Mouse (Mus musculus) adrenal gland, adult (tissue): ENCODE measurements around the gene Incenp.
"Not testable (repeated sequence)": the region's sequence is repeated elsewhere in the genome, so short reads cannot be mapped to it uniquely, and the experiment has no call there.

Source experiments
- DNase-seq, 2 experiments: peaks; one replicate each; pipeline ENCODE4 v3.0.0; 2022 to 2023; ENCODE audit warnings: low spot score in 1 of 2; ENCODE audit not compliant: inconsistent age in 2 of 2

Gene Incenp

DNA sequence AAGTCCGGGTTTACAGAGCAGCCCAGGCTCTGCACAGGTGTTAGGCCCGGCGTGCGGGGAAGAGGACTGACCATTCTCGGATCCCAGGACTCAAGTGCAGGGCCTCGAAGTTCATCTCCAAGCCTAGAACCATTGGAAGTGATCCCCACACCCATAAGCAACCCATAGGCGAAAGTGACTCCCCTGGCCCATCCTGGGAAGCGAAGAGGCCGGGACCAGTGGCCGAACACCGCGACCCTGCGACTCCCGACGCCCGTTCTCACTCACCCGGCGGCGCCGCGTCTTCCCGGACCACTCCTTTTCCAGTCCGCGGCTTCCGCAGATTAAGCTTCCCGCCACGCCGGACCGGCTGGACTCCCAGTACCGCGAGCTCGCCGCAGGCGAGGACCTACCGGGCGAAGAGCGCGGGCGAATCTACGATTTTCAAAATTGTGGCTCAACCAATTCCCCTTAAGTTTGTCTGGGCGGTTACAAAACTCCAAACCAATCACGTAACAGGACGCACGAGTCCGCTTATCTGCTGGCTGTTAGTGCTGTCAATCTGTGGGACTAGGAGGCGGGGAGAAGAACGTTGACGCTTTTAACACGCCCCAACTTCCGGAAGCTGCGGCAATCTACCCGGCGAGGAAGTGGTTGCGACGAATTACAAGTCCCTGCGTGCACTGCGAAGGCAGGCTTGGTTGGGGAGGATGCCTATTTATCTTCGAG, at the start of gene Incenp:
TSS of gene Incenp (minus strand) at position 480 of the 708 bp plus-strand sequence.
- DNase-seq: peak; percentile 95 to 98

DNA sequence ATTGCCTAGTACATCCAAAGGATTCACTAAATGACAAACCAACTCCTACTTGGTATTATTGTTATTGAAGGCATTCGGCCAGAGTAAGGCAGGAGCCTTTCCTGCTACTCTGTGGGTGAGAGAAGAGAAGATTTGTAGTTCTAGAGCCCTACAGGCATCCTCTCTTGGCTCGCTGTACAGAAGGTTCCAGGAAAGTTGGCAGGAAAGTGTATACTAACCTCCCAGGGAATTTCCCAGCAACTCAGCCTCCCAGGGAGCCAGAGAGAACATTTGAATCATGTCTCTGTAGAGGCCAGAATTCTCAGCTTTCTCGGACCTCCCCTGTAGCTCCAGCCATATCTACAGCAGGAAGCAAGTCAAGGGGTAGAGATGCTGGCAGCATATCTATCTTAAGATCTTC, 47.6 kb upstream of the Incenp start:
- DNase-seq: peak; percentile 59 to 72

DNA sequence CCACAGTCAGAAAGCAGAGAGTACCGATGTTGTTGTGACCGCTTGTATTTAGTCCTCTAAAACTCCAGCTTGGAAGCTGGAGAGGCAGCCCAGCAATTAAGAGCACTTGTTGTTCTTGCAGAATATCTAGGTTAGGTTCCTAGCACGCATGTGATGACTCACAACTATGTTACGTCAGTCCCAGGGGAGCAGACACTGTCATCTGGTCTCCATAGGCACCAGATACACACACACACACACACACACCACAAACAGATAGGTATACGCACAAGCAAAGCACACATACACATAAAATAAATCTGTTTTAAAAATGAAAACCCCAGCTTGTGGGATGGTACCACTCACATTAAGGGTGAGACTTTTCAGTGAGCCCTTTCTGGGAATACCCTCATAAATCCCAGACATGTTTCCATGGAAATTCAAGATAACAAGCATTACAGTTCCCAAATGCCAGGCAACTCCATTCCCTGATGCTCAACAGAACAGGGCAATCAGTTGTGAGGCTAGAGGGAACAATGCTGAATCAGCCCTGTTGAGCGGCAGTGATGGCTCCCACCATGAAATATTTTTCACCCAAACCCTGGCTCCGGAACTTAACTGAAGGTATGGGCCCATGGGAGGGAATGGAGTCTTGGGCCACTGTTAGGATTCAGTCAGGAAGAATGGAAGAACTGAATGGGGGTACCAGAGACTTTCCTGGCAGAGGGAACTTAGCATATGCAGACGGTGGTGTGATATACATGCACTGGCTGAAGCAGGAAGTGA, 46.6 kb upstream of the Incenp start:
- peak; percentile 65 to 76 for DNase-seq

DNA sequence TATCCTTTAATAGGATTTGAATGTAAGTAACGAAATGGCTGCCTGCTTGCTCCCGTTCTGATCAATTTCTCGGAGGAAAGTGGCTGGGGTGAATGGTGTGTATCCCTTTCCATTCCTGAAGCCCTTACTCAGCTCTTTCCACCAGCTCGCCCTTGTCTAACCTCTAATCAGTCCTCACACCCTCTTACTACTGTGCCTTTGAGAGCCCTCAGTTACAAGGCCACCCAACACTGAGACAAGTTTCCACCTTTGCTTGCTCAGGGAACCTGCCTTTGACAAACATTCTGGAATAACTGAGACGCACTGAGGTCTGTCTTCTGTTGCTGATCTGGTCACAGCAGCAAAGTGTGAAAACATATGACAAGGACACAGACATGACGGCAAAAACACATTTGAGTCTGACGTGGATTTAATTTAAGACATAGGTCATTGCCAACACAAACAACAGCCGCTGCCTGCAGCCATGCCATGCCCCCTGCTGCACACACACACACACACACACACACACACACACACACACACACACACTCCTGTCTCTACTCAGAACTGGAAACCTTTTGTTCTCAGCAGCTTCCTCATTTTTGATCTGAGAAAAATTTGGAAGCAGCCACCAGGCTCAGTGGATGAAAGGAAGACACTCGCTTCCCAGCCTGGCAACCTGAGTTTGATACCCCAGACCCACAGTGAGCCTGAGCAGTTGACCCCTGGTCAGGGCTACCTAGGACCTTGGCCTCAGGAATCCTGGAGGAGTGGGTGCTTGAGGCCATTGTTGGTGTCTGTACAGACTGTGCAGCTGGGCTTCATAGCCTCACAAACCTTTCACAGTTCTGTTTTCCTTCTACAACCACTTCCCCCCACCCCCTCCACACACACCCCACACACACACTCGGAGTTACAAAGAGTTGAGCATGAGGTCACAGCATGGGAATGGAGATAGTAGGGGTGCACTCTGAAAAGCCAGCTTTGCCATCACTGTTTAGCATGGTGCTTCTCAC, 43.5 kb upstream of the Incenp start:
- peak in 1 of 2 experiments; percentile 69 for DNase-seq

DNA sequence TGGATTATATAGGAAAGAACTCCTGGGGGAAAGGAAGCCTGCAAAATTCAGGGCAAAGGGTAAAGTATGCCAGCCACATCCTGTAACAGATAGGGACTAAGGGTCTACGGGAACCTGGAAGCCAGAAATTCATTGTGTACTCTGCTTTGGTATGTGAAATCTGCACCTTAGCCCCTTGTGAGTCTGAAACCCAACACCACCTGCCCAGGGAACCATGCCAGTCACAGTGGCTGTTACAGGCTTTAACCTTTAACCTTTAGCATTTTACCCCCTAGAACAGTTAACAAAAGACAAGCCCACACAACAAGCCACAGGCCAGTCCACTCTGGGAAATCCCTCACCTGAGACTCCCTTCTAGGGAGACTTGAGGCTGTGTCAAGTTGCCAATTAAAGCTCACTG, 42.5 kb upstream of the Incenp start:
- DNase-seq: no peak

DNA sequence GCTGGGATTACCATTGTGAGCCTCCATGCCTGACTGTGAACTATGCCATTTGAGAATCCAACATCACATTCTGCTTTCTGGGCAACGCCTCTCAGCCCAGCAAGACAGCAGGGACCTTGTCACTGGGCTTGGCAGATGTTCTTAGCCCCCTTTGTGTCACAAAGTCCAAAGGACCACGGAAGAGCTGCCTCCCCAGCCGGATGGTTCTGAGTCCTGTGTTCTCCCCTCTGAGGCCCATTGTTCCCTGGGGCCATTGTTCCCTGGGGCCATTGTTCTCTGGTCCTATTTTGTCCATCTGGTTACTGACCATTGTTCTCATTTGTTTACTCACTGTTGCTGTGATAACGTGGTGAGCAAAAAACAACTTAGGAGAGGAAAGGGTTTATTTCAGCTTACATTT, 41.6 kb upstream of the Incenp start:
- DNase-seq: no peak

DNA sequence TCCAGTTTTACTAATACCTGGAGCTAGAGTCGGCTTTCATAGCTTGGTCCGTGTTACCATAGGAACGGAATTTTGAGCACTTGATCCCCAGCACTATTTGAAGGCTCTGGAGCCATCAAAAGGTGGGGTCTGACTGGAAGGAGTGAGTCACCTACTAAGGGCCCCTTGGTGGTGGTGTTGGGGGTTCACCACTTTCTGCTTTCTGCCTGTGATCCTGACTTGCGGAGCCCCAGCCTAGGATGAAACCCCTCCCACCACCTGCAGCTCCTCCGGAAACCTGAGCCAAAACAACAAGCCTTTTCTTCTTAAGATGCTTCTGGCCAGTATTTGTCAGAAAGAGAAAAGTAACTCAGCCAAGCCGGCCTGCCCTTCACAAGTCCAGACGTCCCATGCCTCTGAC, 40.5 kb upstream of the Incenp start:
- DNase-seq: no peak

DNA sequence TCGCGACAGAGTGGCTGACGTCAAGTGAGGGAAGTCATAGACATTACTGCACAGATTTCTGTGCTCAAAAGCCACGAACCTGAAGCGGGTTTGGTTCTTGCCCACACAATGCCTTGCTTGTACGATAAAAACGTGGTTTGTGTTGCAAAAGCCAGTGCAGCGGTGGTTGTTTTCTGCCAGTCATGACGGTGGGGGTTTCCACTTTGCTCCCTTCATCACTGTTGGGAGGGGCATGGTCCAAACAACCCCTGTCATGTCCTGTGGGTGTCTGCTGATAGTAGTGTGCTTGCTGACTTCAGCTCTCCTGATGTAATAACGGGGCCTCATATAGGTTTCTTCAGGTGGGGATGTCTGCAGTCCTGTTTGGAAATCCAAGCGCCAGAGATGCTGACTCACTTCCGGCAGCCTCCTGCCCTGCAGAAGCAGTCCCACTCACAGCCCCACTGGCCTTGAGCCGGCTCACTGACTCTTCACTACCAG, 39.5 kb upstream of the Incenp start:
- DNase-seq: peak; percentile 88 to 93

DNA sequence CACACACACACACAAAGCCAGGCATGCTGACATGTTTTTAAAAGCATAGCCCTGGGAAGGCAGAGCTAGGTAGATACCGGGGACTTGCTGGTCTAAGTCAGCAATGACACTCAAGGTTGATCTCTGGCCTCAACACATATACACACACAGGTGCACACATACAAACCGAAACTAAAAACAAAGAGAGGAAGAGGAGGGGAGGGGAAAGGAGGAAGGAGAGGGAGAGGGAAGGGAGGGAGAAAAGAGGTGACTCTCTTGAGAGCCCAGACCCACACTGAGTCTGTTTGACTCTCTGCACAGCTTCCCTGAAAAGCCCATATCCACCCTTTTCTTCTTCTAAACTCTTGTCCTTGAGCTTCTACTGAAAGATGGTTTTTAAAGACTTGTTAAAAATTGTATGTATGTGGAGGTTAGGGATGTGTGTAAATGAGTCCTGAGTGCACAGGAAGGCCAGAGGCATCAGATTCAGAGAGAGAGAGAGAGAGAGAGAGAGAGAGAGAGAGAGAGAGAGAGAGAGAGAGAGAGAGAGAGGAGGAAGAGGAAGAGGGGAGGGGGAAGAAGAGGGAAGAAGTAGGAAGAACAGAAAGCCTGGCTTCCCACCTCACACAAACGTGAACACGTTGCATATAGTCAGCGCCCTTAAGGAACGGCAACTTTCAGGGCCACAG, 38.9 kb upstream of the Incenp start:
- DNase-seq: peak in 1 of 2 experiments; percentile 63

DNA sequence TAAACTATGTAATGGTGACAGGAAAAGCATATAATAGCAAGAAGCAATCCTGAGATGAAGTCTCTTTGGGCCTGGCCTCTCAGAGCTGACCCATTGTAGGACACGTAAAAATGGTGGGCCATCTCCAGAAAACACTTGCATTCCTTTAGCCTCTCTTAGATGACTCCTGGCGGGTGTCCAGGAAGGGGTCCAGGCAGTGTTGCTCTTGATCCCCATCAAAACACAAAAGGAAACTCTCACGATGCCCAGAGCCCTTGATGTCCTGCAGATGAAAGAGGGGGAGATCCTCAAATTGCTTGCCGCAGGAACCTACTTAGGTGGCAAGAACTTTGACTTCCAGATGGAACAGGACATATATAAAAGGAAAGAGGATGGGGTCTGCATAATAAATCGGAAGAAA, 38.1 kb upstream of the Incenp start:
- no peak for DNase-seq

DNA sequence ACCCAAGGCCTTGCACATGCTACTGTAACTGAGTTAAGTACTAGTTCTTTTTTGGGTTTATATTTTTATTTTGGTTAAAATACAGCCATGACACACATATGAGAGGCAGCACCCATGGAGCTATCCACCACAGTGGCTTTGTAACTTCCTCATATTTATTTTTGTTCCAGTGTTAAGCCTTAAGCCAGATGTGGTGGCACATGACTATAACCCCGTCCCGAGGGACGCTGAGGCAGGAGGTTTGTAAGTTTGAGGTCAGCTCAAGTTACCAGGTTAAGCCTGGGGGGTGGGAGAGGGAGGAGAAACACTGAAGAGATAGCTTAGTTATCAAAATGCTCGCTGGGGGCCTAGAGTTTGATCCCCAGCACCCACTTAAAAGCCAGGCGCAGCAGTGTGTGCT, 37.2 kb upstream of the Incenp start:
- DNase-seq: no peak

DNA sequence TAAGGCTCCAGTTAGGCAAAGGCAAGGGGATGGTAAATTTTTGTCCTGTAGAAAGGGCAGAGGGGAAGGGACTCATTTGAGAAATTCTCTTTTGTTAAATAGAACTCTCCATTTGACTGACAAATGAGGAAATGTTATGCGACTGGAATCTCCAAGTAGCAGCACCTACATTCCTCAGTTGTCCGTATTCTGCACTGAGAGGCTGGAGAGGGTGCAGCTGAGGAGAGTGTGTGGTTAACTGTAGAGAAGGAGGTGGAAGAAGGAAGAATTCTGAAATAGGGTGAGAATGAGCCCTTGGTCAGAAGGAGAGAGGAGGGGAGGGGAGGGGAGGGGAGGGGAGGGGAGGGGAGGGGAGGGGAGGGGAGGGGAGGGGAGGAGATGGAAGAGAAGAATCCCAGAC, 34.6 kb upstream of the Incenp start:
- DNase-seq: no peak

DNA sequence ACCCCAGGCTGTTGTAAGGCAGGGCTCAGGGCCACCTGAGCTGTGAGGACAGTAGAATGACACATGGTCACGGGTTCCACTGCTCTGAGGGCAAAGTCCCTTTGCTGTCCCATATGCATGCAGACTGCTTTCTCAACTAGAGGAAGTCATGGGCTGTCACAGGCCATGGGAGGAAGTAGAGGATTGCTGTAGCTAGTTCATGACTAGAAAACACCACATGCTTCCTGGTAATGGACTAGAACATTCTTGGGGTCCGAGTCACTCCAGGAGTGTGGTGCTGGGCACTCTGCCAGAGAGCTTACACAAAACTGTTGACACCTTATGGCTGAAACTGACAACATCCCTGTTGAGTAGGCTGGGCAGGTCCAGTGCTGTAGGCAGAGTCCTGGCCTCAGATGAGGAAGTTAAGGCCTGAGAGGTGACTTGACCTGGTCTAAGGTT, 31.8 kb upstream of the Incenp start:
- DNase-seq: not testable (repeated sequence)

DNA sequence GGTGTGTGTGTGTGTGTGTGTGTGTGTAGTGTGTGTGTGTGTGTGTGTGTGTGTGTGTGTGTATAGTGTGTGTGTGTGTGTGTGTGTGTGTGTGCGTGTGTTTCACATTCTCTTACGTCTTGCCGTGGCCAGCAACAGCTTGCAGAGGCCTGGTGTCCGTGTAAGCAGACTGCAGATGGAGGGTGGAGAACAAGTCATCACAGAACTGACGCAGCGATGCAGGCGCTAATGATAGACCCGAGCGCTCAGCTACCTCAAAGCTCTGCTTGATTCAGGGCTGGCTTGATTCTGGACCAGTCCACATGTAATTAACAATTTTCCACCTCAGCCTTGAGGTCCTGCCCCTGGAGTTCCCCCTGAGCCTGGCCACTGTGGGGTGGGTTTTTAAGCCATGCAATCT, 28.7 kb upstream of the Incenp start:
- DNase-seq: no peak

DNA sequence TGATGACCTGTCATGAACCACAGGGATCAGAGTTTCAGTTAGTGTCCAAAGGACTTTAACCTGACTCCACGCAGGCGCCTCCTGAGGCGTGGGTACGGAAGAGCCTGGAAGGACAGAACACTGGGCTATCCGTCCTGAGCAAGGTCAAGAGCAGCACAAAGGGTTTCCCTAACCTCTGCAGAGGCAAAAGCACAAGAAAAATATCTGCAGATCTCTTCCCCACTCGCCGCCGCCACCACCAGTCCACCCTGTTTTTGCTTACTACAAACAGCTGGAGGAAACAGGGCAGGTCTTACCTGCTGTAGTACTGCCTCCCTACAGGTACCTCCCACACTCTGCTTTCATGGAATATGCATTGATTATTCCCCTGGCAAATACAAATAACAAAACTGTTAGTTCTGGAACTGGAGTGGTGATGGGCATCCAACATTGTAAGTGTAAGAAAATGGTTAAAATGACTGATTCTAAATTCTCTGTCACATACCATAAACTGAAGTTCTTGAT, 25.5 kb upstream of the Incenp start:
- DNase-seq: no peak

DNA sequence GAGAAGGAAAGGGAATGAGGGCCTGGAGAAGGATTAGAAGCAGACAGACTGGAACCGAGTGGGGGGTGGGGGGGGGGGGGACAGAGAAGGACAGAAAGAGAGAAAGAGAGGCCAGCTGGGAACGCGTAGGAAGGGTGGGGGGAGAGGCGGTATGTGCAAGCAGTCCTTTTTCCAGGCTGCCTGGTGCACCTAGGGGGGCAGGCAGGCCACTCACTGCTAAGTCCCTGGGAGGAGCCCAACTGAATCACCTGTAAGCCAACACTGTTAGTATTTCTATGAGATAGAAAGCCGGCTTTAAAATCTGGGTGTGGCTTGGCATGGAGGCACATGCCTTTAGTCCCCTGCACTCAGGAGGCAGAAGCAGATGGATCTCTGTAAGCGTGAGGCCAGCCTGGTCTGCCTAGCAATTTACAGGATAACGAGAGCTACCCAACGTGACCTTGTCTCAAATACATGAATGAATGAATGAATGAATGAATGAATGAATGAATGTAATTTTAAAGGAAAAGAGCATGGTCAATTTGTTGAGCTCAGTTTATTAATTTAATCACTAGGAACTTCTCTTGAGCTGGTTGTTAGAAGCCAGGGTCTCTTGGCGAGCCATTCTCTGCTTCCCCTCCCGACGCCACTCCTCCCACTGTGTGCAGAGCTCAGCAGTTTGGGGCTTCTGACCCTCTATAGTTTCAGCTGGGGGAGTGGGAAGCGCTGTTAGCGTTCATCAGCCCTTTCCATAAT, 24.9 kb upstream of the Incenp start:
- no peak for DNase-seq

DNA sequence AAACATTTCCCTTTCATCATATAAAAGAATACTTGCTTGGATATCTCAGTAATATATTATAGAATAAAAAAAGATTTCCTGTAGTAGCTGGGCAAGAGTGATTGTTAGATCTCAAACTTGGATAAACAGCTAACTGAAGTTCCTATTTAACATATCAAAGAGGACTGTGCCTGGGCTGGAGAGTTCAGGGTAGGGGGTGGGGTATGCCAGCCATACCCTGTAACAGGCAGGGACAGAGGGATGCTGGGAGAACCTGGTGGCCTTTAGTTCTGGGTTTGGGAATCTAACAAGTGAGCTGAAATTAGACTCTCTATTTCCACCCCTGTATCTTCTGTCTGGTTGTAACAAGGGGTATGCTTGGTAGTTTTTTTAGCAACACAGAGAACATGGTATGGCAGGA, 23.7 kb upstream of the Incenp start:
- no peak for DNase-seq

DNA sequence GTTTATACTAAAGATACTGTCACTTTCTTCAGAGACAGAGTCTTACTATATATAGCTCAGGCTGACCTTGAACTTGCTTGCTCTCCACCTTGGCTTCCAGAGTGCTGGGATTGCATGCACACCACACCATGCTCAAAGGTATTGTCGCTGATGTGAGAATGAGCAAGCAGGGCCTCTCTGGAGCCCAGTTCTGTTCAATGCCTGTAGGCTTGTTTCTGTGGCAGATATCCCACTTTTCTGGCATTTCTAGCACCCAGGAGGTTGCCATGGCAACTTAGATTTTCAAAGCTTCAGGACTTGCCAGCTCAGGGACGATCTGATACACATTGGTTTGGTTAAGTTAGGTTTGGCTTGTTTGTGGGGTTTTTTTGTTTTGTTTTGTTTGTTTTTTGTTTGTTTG, 22.9 kb upstream of the Incenp start:
- DNase-seq: peak in 1 of 2 experiments; percentile 74
